Mouse (Mus musculus) urinary bladder, adult 2 months (tissue): ENCODE results near the gene U2af1l4. TPM values are rescaled to one million over a fixed set of nuclear protein-coding genes. Genes with fewer than 3 reads are reported as not detected.
A peak's percentile ranks its signal among the peaks of the same experiment; 100 is the strongest.

Experiments used
- DNase-seq: peaks from one replicate; pipeline ENCODE4 v3.0.0; 2022; ENCODE audit warnings: low spot score
- polyA plus RNA-seq: library from polyadenylated mRNA; depleted of rRNA; stranded (reverse); fragments of >200 nt; gene quantifications from 2 replicates; pipeline ENCODE4 v1.2.3, GENCODE M21; 2012

Gene U2af1l4
- polyA plus RNA-seq, 1 experiment: 74.1 TPM

GRCm38 (mm10) chr7:30586455-30587020 lies 23.4 kb downstream of the U2af1l4 start:
- no peak for DNase-seq

GRCm38 (mm10) chr7:30587842-30588667 lies 25.0 kb downstream of the U2af1l4 start:
- DNase-seq: peak; percentile 70

- peak; percentile 95 for DNase-seq
Observed at GRCm38 (mm10) chr7:30588676-30589434, 25.8 kb downstream of the U2af1l4 start, which contains the start of gene Kmt2b. Gene Kmt2b, minus strand, starts transcription at chr7:30588726.

GRCm38 (mm10) chr7:30589435-30590301 lies 26.6 kb downstream of the U2af1l4 start:
- peak; percentile 79 for DNase-seq

- no peak for DNase-seq
Observed at GRCm38 (mm10) chr7:30590927-30591604, 28.0 kb downstream of the U2af1l4 start.

GRCm38 (mm10) chr7:30591605-30591951 lies 28.5 kb downstream of the U2af1l4 start:
- no peak for DNase-seq

GRCm38 (mm10) chr7:30592772-30593423 lies 29.8 kb downstream of the U2af1l4 start:
- no peak for DNase-seq

- no peak for DNase-seq
Observed at GRCm38 (mm10) chr7:30593579-30594509, 30.7 kb downstream of the U2af1l4 start.

- DNase-seq: no peak
Observed at GRCm38 (mm10) chr7:30594510-30595024, 31.5 kb downstream of the U2af1l4 start.

- no peak for DNase-seq
Observed at GRCm38 (mm10) chr7:30596093-30596492, 33.0 kb downstream of the U2af1l4 start.

- DNase-seq: no peak
Observed at GRCm38 (mm10) chr7:30596811-30597210, 33.7 kb downstream of the U2af1l4 start.

GRCm38 (mm10) chr7:30598786-30599185 lies 35.7 kb downstream of the U2af1l4 start, which contains the start of gene Zbtb32:
Gene Zbtb32, minus strand, starts transcription at chr7:30598909.
- DNase-seq: no peak

- peak; percentile 72 for DNase-seq
Observed at GRCm38 (mm10) chr7:30599933-30600353, 36.8 kb downstream of the U2af1l4 start.

- DNase-seq: peak; percentile 57
Observed at GRCm38 (mm10) chr7:30600651-30601050, 37.5 kb downstream of the U2af1l4 start.

- DNase-seq: no peak
Observed at GRCm38 (mm10) chr7:30602583-30602982, 39.5 kb downstream of the U2af1l4 start.

GRCm38 (mm10) chr7:30604424-30604823 lies 41.3 kb downstream of the U2af1l4 start:
- no peak for DNase-seq

- no peak for DNase-seq
Observed at GRCm38 (mm10) chr7:30604944-30605343, 41.8 kb downstream of the U2af1l4 start.

- DNase-seq: no peak
Observed at GRCm38 (mm10) chr7:30607706-30608309, 44.7 kb downstream of the U2af1l4 start.

- DNase-seq: no peak
Observed at GRCm38 (mm10) chr7:30608476-30608875, 45.4 kb downstream of the U2af1l4 start.
